Mouse (Mus musculus): ENCODE measurements around the gene Npsr1. TPM values are rescaled to one million over a fixed set of nuclear protein-coding genes. Genes with fewer than 3 reads are reported as not detected.

The Npsr1 gene
- polyA plus RNA-seq, 1 experiment from 2014 or later = not detected

DNA sequence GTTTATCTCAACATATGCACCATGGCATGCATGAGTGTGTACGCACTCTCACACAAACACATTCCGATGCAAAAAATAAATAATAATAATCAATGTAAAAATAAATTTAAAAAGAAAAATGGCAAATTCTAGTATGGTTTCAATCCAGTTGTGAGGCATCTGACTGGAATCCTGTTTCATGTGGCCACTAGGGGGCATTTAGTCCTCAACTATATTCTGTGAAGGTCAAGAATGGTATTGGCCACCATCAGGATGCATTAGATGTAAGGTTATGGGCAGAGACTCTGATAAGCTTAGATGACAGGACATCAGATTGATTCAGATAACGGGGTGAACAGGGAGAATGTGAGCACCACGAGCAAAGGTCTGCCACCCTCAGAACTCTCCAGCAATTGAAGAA lies 21.6 kb downstream of the Npsr1 start:
- H3K4me1 ChIP-seq (ENCODE audit: insufficient read depth) = no peaks in the 10 kb centered on the region
- H3K4me2 ChIP-seq = no peak overlapping the region
- no peaks in the 10 kb centered on the region for H3K36me3 ChIP-seq (ENCODE audit: insufficient read depth)
- no peaks in the 10 kb centered on the region for H3K27me3 ChIP-seq (ENCODE audit: insufficient read depth, low read length)
- no peak overlapping the region for H3K27ac ChIP-seq (ENCODE audit: low read depth)
- 43% methylated on average over 4 of the region's 4 CpGs for WGBS
- TF ChIP-seq CTCF (IDR thresholded peaks at IDR 0.05; ENCODE audit: low read depth) = peak; percentile 73
- no peaks in the 10 kb centered on the region for H3K9me3 ChIP-seq (ENCODE audit: low read depth, low read length)
- H3K9ac ChIP-seq = no peak overlapping the region
- H3K4me3 ChIP-seq (ENCODE audit: low read depth, low read length) = no peak overlapping the region
- DNase-seq = peak; percentile 84
- peak; percentile 56; the same call in 1 of the 2 replicates for ATAC-seq (ENCODE audit: insufficient read depth)

- ATAC-seq (ENCODE audit: insufficient read depth) (no peak), DNase-seq (no peak)
- no peak overlapping the region for H3K9ac ChIP-seq
- H3K4me1 ChIP-seq (ENCODE audit: insufficient read depth) = no peaks in the 10 kb centered on the region
- no peaks in the 10 kb centered on the region for H3K36me3 ChIP-seq (ENCODE audit: insufficient read depth)
- H3K27me3 ChIP-seq (ENCODE audit: insufficient read depth, low read length) = no peaks in the 10 kb centered on the region
- no peak for TF ChIP-seq CTCF (IDR thresholded peaks at IDR 0.05; ENCODE audit: low read depth)
- 69% methylated on average over 1 of the region's 1 CpGs for WGBS
- H3K4me3 ChIP-seq (ENCODE audit: low read depth, low read length) = no peak overlapping the region
- H3K4me2 ChIP-seq = no peak overlapping the region
- H3K27ac ChIP-seq (ENCODE audit: low read depth) = no peak overlapping the region
- H3K9me3 ChIP-seq (ENCODE audit: low read depth, low read length) = no peaks in the 10 kb centered on the region
Measured at GRCm38 (mm10) chr9:24133142-24133541, 35.3 kb downstream of the Npsr1 start.

DNA sequence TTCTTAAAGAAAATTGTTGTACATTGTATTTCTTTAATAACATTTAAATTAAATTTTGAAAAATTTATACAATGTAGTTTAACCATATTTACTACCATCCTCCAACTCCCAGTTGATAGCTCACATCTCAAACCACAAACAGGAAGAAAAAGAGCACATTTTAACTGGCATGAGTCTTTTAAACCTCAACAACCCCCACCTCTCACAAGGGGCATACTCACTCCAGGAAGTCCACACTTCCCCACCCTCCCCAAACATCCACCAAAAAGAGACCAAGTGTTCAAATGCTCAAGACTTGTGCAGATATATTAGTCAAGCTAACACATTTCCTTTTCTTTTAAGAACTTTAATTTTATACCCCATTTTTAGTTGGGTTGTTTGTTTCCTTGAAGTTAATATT lies 38.6 kb downstream of the Npsr1 start:
- DNase-seq (no peak), ATAC-seq (ENCODE audit: insufficient read depth) (no peak)
- H3K4me3 ChIP-seq (ENCODE audit: low read depth, low read length) = no peak overlapping the region
- no peaks in the 10 kb centered on the region for H3K36me3 ChIP-seq (ENCODE audit: insufficient read depth)
- H3K4me1 ChIP-seq (ENCODE audit: insufficient read depth) = no peaks in the 10 kb centered on the region
- no peaks in the 10 kb centered on the region for H3K27me3 ChIP-seq (ENCODE audit: insufficient read depth, low read length)
- H3K9ac ChIP-seq = no peak overlapping the region
- no peaks in the 10 kb centered on the region for H3K9me3 ChIP-seq (ENCODE audit: low read depth, low read length)
- no peak for TF ChIP-seq CTCF (IDR thresholded peaks at IDR 0.05; ENCODE audit: low read depth)
- H3K27ac ChIP-seq (ENCODE audit: low read depth) = no peak overlapping the region
- H3K4me2 ChIP-seq = no peak overlapping the region

DNA sequence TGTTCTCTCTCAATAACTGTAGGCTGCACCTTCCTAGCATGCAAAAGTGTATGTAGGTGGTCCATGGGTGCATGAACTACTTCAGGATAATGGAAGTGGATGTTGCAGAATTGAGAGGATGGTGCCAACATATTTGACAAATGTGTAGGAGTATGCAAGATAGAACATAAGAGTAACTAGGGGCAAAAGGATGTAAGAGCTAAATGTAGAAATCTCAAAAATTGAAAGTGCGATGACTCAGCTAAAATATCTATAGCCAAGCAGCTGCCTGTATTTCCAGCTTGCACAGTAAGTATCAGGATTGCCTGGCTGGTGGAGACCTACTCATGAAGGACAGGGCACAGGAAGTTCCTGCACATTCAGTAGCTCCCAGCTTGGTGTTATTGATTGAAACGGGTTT lies 46.5 kb downstream of the Npsr1 start:
- H3K4me3 ChIP-seq (ENCODE audit: low read depth, low read length) = no peak overlapping the region
- ATAC-seq (ENCODE audit: insufficient read depth) = no peak
- H3K4me1 ChIP-seq (ENCODE audit: insufficient read depth) = no peaks in the 10 kb centered on the region
- H3K36me3 ChIP-seq (ENCODE audit: insufficient read depth) = no peaks in the 10 kb centered on the region
- DNase-seq = no peak
- TF ChIP-seq CTCF (IDR thresholded peaks at IDR 0.05; ENCODE audit: low read depth) = no peak
- H3K9me3 ChIP-seq (ENCODE audit: low read depth, low read length) = no peaks in the 10 kb centered on the region; the same call in 1 of the 2 replicates
- H3K4me2 ChIP-seq = no peak overlapping the region
- WGBS = 73% methylated on average over 2 of the region's 2 CpGs
- H3K9ac ChIP-seq = no peak overlapping the region
- H3K27ac ChIP-seq (ENCODE audit: low read depth) = no peak overlapping the region
- no peaks in the 10 kb centered on the region for H3K27me3 ChIP-seq (ENCODE audit: insufficient read depth, low read length)

DNA sequence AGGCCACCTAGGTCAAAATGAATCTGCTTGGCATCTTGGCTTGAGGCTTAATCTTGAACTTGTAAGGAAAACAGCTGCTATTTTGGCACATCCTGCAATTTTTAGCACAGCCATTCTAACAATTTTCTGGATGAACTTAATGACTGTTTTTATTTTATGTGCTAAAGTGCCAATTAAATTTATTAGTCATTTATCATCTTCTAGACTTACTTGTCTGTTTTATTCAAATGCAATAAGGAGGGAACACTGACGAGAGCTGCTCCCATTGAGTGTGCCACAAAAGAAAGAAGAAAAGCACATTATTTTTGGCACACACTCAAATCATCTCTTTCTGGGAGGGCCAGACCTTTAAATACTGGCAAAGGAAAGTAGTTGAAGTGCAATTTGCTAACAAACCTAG lies 59.4 kb downstream of the Npsr1 start:
- WGBS = 51% methylated on average over 1 of the region's 1 CpGs
- TF ChIP-seq CTCF (IDR thresholded peaks at IDR 0.05; ENCODE audit: low read depth) = no peak
- Histone ChIP-seq H3K9ac (no peak overlapping the region), H3K4me2 (no peak overlapping the region), H3K9me3 (ENCODE audit: low read depth, low read length) (no peaks in the 10 kb centered on the region), H3K36me3 (ENCODE audit: insufficient read depth) (no peaks in the 10 kb centered on the region), H3K4me1 (ENCODE audit: insufficient read depth) (no peaks in the 10 kb centered on the region), H3K27me3 (ENCODE audit: insufficient read depth, low read length) (no peaks in the 10 kb centered on the region), H3K4me3 (ENCODE audit: low read depth, low read length) (no peak overlapping the region), H3K27ac (ENCODE audit: low read depth) (no peak overlapping the region)
- ATAC-seq (ENCODE audit: insufficient read depth) = no peak
- DNase-seq = peak; percentile 7

DNA sequence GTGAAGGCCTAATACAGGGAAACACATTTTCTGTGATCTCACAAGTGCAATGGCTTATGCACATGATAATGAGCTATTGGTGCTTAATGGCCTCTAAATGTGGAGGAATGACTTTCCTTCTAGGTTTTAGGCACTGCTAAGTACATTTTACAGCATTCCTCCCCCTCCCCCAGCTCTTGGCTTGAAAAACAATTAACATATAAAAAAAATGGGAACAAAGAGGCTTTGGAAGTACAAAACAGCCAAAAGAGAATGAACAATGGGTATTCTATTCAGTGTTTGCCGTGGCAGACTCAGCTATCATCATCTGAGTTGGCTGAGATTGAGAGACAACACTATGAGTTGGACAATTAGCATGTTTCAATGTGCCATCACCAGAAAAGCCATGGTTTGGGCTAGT lies 62.6 kb downstream of the Npsr1 start:
- no peaks in the 10 kb centered on the region for H3K36me3 ChIP-seq (ENCODE audit: insufficient read depth)
- H3K9me3 ChIP-seq (ENCODE audit: low read depth, low read length) = no peaks in the 10 kb centered on the region
- DNase-seq = no peak
- H3K4me2 ChIP-seq = no peak overlapping the region
- H3K4me1 ChIP-seq (ENCODE audit: insufficient read depth) = no peaks in the 10 kb centered on the region
- H3K27me3 ChIP-seq (ENCODE audit: insufficient read depth, low read length) = no peaks in the 10 kb centered on the region
- H3K27ac ChIP-seq (ENCODE audit: low read depth) = no peak overlapping the region
- no peak overlapping the region for H3K9ac ChIP-seq
- no peak for TF ChIP-seq CTCF (IDR thresholded peaks at IDR 0.05; ENCODE audit: low read depth)
- H3K4me3 ChIP-seq (ENCODE audit: low read depth, low read length) = no peak overlapping the region
- ATAC-seq (ENCODE audit: insufficient read depth) = no peak
- WGBS = 49% methylated on average over 1 of the region's 1 CpGs

DNA sequence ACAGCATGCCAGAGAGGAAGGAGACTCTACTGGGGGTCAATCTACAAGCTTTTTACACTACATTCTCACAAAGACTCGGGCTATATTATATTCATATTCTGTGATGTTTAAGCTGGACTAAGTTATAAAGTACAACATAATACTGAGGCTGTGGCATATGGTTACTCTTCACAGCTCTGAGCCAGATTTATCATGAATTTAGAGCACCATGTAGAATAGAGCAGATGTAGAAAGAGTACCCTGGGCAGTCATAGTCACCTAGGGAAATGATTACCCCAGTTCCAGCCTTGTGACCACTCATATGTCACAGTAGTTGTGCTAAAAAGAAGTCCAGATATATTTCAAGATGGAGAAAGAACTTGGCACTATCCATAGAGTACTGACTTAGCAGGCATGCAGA lies 70.7 kb downstream of the Npsr1 start:
- no peaks in the 10 kb centered on the region for H3K36me3 ChIP-seq (ENCODE audit: insufficient read depth)
- no peak overlapping the region for H3K9ac ChIP-seq
- H3K4me1 ChIP-seq (ENCODE audit: insufficient read depth) = no peaks in the 10 kb centered on the region
- no peak for ATAC-seq (ENCODE audit: insufficient read depth)
- no peaks in the 10 kb centered on the region for H3K27me3 ChIP-seq (ENCODE audit: insufficient read depth, low read length)
- no peak overlapping the region for H3K4me2 ChIP-seq
- TF ChIP-seq CTCF (IDR thresholded peaks at IDR 0.05; ENCODE audit: low read depth) = no peak
- H3K27ac ChIP-seq (ENCODE audit: low read depth) = no peak overlapping the region
- no peaks in the 10 kb centered on the region for H3K9me3 ChIP-seq (ENCODE audit: low read depth, low read length)
- WGBS = 57% methylated on average over 1 of the region's 1 CpGs
- no peak overlapping the region for H3K4me3 ChIP-seq (ENCODE audit: low read depth, low read length)
- DNase-seq = no peak

DNA sequence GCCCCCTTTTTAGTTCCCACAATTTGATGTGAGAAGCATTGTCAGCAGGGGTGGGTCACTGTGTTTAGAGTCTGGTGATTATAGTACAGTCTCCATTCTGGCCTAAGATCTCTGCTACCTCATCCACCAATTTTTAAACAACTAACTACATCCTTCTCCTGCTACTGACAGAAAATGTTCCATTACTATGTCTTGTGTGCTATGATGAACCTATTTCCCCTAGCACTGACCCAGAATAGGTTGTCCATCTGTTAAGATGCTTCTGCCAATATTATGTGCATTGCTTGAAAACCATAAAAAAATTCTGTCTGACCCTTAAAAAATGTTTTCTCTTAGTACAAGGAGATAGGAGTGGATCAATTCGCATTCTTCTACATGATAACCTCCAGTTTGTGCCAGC lies 72.9 kb downstream of the Npsr1 start:
- Histone ChIP-seq H3K4me2 (no peak overlapping the region), H3K9ac (no peak overlapping the region), H3K9me3 (ENCODE audit: low read depth, low read length) (no peaks in the 10 kb centered on the region), H3K36me3 (ENCODE audit: insufficient read depth) (no peaks in the 10 kb centered on the region), H3K27me3 (ENCODE audit: insufficient read depth, low read length) (no peaks in the 10 kb centered on the region), H3K4me3 (ENCODE audit: low read depth, low read length) (no peak overlapping the region), H3K4me1 (ENCODE audit: insufficient read depth) (no peaks in the 10 kb centered on the region), H3K27ac (ENCODE audit: low read depth) (no peak overlapping the region)
- no peak for DNase-seq
- ATAC-seq (ENCODE audit: insufficient read depth) = no peak
- 83% methylated on average over 1 of the region's 1 CpGs for WGBS
- TF ChIP-seq CTCF (IDR thresholded peaks at IDR 0.05; ENCODE audit: low read depth) = no peak
